Mouse (Mus musculus) CH12.LX (cell line): ENCODE data around the gene Enkd1. TPM values are rescaled to one million over a fixed set of nuclear protein-coding genes. Genes with fewer than 3 reads are reported as not detected.

Experiments used
- DNase-seq: peaks from one replicate; pipeline ENCODE4 v3.0.0-alpha.2; 2013; ENCODE audit errors: extremely low read depth
- H3K27ac ChIP-seq: 2 replicates; pipeline ENCODE4 v1.5.1; 2012; ENCODE audit warnings: low read depth, mild to moderate bottlenecking, control low read depth, moderate library complexity; ENCODE audit not compliant: insufficient read depth
- H3K27me3 ChIP-seq: replicated peaks from 2 replicates; pipeline ENCODE3; 2012; ENCODE audit warnings: inconsistent platforms
- H3K36me3 ChIP-seq, 2 experiments: replicated peaks in 1 of 2; 2 replicates each; pipeline versions ENCODE3 to v1.6.1; 2012; ENCODE audit warnings: inconsistent platforms in 1 of 2, low read length in 1 of 2, mild to moderate bottlenecking in 1 of 2, mixed read lengths in 1 of 2, moderate library complexity in 1 of 2; ENCODE audit not compliant: control insufficient read depth in 1 of 2, insufficient read depth in 1 of 2
- H3K4me1 ChIP-seq, 2 experiments: 2 replicates each; pipeline ENCODE4 v1.6.1; 2012; ENCODE audit warnings: inconsistent platforms in 1 of 2, moderate library complexity in 1 of 2; ENCODE audit not compliant: insufficient read depth in 2 of 2, control insufficient read depth in 1 of 2
- H3K4me2 ChIP-seq: 2 replicates; pipeline ENCODE4 v1.6.1; 2012; ENCODE audit warnings: low read depth, mild to moderate bottlenecking, control low read depth; ENCODE audit not compliant: poor library complexity, insufficient read depth, severe bottlenecking
- H3K4me3 ChIP-seq, 3 experiments: fragments of 150-350 bp in 1 of 3; sonication (generic) in 1 of 3; replicated peaks in 1 of 3; 2 replicates each; pipeline versions ENCODE3 to v1.5.1; 2011 to 2012; ENCODE audit warnings: low read depth in 2 of 3, low read length in 2 of 3, mild to moderate bottlenecking in 2 of 3, moderate library complexity in 2 of 3, control low read depth in 1 of 3, improper control_type of control experiment in 1 of 3, inconsistent platforms in 1 of 3, mixed read lengths in 1 of 3; ENCODE audit not compliant: poor library complexity in 1 of 3
- H3K79me2 ChIP-seq: replicated peaks from 2 replicates; pipeline ENCODE4 v1.6.1; 2012; ENCODE audit warnings: mild to moderate bottlenecking, moderate library complexity; ENCODE audit not compliant: control insufficient read depth, poor library complexity, insufficient read depth, severe bottlenecking; ENCODE audit errors: extremely low read depth
- H3K9ac ChIP-seq: 2 replicates; pipeline ENCODE4 v1.6.1; 2012; ENCODE audit warnings: low read depth, mild to moderate bottlenecking, control low read depth, moderate library complexity; ENCODE audit not compliant: insufficient read depth
- H3K9me3 ChIP-seq: replicated peaks from 2 replicates; pipeline ENCODE3; 2012; ENCODE audit warnings: low read length, inconsistent platforms, mixed read lengths
- BHLHE40 ChIP-seq: IDR thresholded peaks from 2 replicates; pipeline ENCODE4 v1.6.1; 2011; ENCODE audit warnings: mild to moderate bottlenecking, low read depth, low read length, improper control_type of control experiment
- CHD1 ChIP-seq: IDR thresholded peaks from 2 replicates; pipeline ENCODE4 v1.6.1; 2012; ENCODE audit warnings: low read depth, low read length, improper control_type of control experiment, inconsistent platforms
- CHD2 ChIP-seq: IDR thresholded peaks from 2 replicates; pipeline ENCODE4 v1.6.1; 2011; ENCODE audit warnings: low read length, improper control_type of control experiment
- E2F4 ChIP-seq: IDR thresholded peaks from 2 replicates; pipeline ENCODE4 v1.6.1; 2011; ENCODE audit warnings: low read depth, low read length, improper control_type of control experiment; ENCODE audit not compliant: insufficient replicate concordance
- ELF1 ChIP-seq: IDR thresholded peaks from 2 replicates; pipeline ENCODE4 v1.6.1; 2014; ENCODE audit warnings: low read depth, mild to moderate bottlenecking, inconsistent platforms, low read length, improper control_type of control experiment
- GABPA ChIP-seq: IDR thresholded peaks from 2 replicates; pipeline ENCODE4 v1.6.1; 2012; ENCODE audit warnings: low read depth, low read length, improper control_type of control experiment, inconsistent platforms; ENCODE audit not compliant: insufficient replicate concordance
- HCFC1 ChIP-seq: IDR thresholded peaks from 2 replicates; pipeline ENCODE4 v1.6.1; 2012; ENCODE audit warnings: low read depth, mild to moderate bottlenecking, inconsistent platforms, low read length, improper control_type of control experiment
- IRF4 ChIP-seq: IDR thresholded peaks from 2 replicates; pipeline ENCODE4 v1.6.1; 2014; ENCODE audit warnings: low read depth, mild to moderate bottlenecking, inconsistent platforms, low read length, improper control_type of control experiment
- JUN ChIP-seq: IDR thresholded peaks from 2 replicates; pipeline ENCODE4 v1.6.1; 2011; ENCODE audit warnings: low read depth, mild to moderate bottlenecking, low read length, improper control_type of control experiment, moderate library complexity; ENCODE audit not compliant: insufficient read depth
- JUND ChIP-seq: conservative IDR thresholded peaks from 2 replicates; pipeline ENCODE4 v1.6.1; 2011; ENCODE audit warnings: low read depth, low read length, improper control_type of control experiment
- KAT2A ChIP-seq: IDR thresholded peaks from 2 replicates; pipeline ENCODE4 v1.6.1; 2012; ENCODE audit warnings: low read length, improper control_type of control experiment, inconsistent platforms; ENCODE audit not compliant: insufficient replicate concordance
- MAX ChIP-seq: IDR thresholded peaks from 2 replicates; pipeline ENCODE4 v1.6.1; 2011; ENCODE audit warnings: low read length, improper control_type of control experiment
- MAZ ChIP-seq: IDR thresholded peaks from 2 replicates; pipeline ENCODE4 v1.6.1; 2012; ENCODE audit warnings: low read depth, mild to moderate bottlenecking, inconsistent platforms, low read length, improper control_type of control experiment, moderate library complexity
- MEF2A ChIP-seq: IDR thresholded peaks from 2 replicates; pipeline ENCODE4 v1.6.1; 2014; ENCODE audit warnings: low read depth, mild to moderate bottlenecking, inconsistent platforms, low read length, improper control_type of control experiment, borderline replicate concordance
- MXI1 ChIP-seq: IDR thresholded peaks from 2 replicates; pipeline ENCODE4 v1.6.1; 2011; ENCODE audit warnings: mild to moderate bottlenecking, low read depth, low read length, improper control_type of control experiment
- MYC ChIP-seq: IDR thresholded peaks from 2 replicates; pipeline ENCODE4 v1.6.1; 2011; ENCODE audit warnings: low read depth, mild to moderate bottlenecking, improper control_type of control experiment, low read length
- NELFE ChIP-seq: IDR thresholded peaks from 2 replicates; pipeline ENCODE4 v1.6.1; 2011; ENCODE audit warnings: low read depth, low read length, improper control_type of control experiment
- NRF1 ChIP-seq: IDR thresholded peaks from 2 replicates; pipeline ENCODE4 v1.6.1; 2014; ENCODE audit warnings: low read depth, mild to moderate bottlenecking, inconsistent platforms, low read length, improper control_type of control experiment, moderate library complexity
- PAX5 ChIP-seq: IDR thresholded peaks from 2 replicates; pipeline ENCODE4 v1.6.1; 2012; ENCODE audit warnings: low read length, inconsistent platforms, mixed read lengths
- POLR2A ChIP-seq: IDR thresholded peaks from 2 replicates; pipeline ENCODE4 v1.6.1; 2011; ENCODE audit warnings: low read depth, mild to moderate bottlenecking, improper control_type of control experiment, low read length
- POLR2AphosphoS2 ChIP-seq: IDR thresholded peaks from 2 replicates; pipeline ENCODE4 v1.6.1; 2011; ENCODE audit warnings: low read depth, low read length, improper control_type of control experiment
- RAD21 ChIP-seq: IDR thresholded peaks from 2 replicates; pipeline ENCODE4 v1.6.1; 2011; ENCODE audit warnings: low read depth, mild to moderate bottlenecking, low read length, improper control_type of control experiment, moderate library complexity
- SIN3A ChIP-seq: IDR thresholded peaks from 2 replicates; pipeline ENCODE4 v1.6.1; 2012; ENCODE audit warnings: low read length, improper control_type of control experiment, inconsistent platforms
- SMC3 ChIP-seq: IDR thresholded peaks from 2 replicates; pipeline ENCODE4 v1.6.1; 2011; ENCODE audit warnings: low read depth, low read length, improper control_type of control experiment
- TBP ChIP-seq: conservative IDR thresholded peaks from 2 replicates; pipeline ENCODE4 v1.6.1; 2011; ENCODE audit warnings: low read depth, low read length, improper control_type of control experiment
- TCF12 ChIP-seq: IDR thresholded peaks from 2 replicates; pipeline ENCODE4 v1.6.1; 2014; ENCODE audit warnings: low read depth, mild to moderate bottlenecking, inconsistent platforms, low read length, improper control_type of control experiment
- USF1 ChIP-seq: IDR thresholded peaks from 2 replicates; pipeline ENCODE4 v1.6.1; 2014; ENCODE audit warnings: low read depth, mild to moderate bottlenecking, inconsistent platforms, low read length, improper control_type of control experiment
- ZC3H11A ChIP-seq: IDR thresholded peaks from 2 replicates; pipeline ENCODE4 v1.6.1; 2012; ENCODE audit warnings: low read depth, mild to moderate bottlenecking, inconsistent platforms, low read length, improper control_type of control experiment
- ZMIZ1 ChIP-seq: IDR thresholded peaks from 2 replicates; pipeline ENCODE4 v1.6.1; 2012; ENCODE audit warnings: low read depth, mild to moderate bottlenecking, inconsistent platforms, low read length, improper control_type of control experiment
- dilution Hi-C: fragments of 300-500 bp; cut with MboI; formaldehyde crosslinking; loops from 2 replicates; pipeline ENCODE4 v1.14.3; 2020; ENCODE audit warnings: low sequenced_read_pairs; ENCODE audit not compliant: extremely low pct_unique_long_range_greater_than_20kb, extremely low pct_ligation_motif_present
- in situ Hi-C: fragments of 300-500 bp; cut with MboI; formaldehyde crosslinking; loops from 3 replicates; pipeline ENCODE4 v1.14.3; 2019; ENCODE audit warnings: low sequenced_read_pairs, low pct_ligation_motif_present, low pct_unique_long_range_greater_than_20kb, mixed read lengths
- polyA plus RNA-seq: library from polyadenylated mRNA; unstranded; fragments of >175 nt; gene quantifications from 2 replicates; pipeline ENCODE4 v1.2.1, GENCODE M21; 2012; ENCODE audit warnings: low read depth; ENCODE audit not compliant: insufficient read length
- total RNA-seq, 2 experiments: library from RNA; depleted of rRNA; stranded (reverse); fragments of 300-350 nt in 1 of 2; fragments of >200 nt in 1 of 2; gene quantifications; 2 replicates each; pipeline ENCODE4 v1.2.3; 2012 to 2014

Gene Enkd1
- total RNA-seq (2012; rRNA removed) (25.2 and 27.4 TPM in 2 replicates), total RNA-seq (2014; rRNA removed) (15.6 and 17.7 TPM in 2 replicates), polyA plus RNA-seq (30.8 and 35.9 TPM in 2 replicates)

DNA sequence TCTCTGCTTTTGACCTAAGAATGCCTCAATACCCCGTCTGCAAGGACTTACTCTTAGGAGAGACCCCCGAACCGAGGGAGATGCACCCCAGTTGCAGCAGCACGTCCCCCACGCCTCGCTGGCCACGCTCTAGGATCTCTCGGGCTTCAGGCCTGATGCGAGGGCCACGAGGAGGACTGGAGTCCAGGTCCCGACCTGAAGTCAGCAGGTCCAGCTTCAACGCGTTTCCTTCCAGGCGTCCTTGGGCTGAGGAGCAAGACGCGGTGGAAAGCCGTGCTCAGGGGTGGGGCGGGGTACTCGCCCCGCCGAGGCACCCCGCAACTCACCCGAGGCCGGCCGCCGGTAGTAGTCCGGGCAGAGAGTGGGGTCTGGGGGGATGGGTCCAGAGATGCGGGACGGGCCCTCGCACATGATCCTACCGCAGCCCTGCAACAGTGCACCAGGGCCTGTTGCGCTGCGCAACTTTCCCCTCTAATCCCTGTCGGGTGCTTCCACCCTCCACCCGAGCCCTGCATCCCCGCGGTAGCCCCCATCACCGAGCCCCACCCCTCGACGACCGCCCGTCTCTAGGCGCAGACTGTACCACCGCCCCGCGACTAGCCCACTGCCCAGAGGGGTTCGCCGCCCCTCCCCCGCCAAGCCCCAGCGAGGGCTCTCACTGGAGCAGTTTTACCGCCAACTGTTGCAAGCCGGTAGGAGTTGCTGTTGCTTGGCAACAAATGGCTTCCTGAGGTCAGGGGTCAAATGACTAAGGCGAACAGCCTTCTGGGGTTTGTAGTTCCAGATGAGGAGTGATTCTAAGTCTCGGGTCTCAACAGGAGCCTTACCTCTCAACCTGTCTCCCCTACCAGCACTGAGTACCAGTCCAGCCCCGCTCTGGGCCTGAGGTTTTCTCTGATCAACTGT lies at the start of gene Enkd1, which contains the start of gene 4933405L10Rik:
Enkd1 (minus strand) TSS at position 713 of the 906 bp plus-strand sequence.
4933405L10Rik (plus strand) TSS at position 158 of the 906 bp plus-strand sequence.
- Histone ChIP-seq H3K4me3 (peak within 1 kb of the TSS; percentile 67 to 84 (median 81)), H3K4me1 (peaks cover 6 to 24% of the 10 kb centered on the region in 2 experiments), H3K27ac (no peak within 1 kb of the TSS), H3K9ac (peak within 1 kb of the TSS; percentile 74), H3K36me3 (peaks cover 18 to 26% of the 10 kb centered on the region in 2 experiments), H3K9me3 (no peaks in the 10 kb centered on the region), H3K27me3 (no peaks in the 10 kb centered on the region), H3K79me2 (no peaks in the 10 kb centered on the region; the same call in 1 of the 2 replicates), H3K4me2 (peak within 1 kb of the TSS; percentile 66)
- DNase-seq, result peak; percentile 94
- TF ChIP-seq NELFE (peak; percentile 53; the same call in 1 of the 2 replicates), PAX5 (no peak), KAT2A (peak; percentile 99), MAX (peak; percentile 45), CHD1 (no peak), USF1 (peak; percentile 32; the same call in 1 of the 2 replicates), POLR2A (peak; percentile 43; the same call in 1 of the 2 replicates), JUND (no peak), ZC3H11A (no peak), HCFC1 (peak; percentile 99), RAD21 (no peak), SMC3 (no peak), NRF1 (peak; percentile 25), MEF2A (peak; percentile 39), MAZ (peak; percentile 64; the same call in 1 of the 2 replicates), E2F4 (peak; percentile 97; the same call in 1 of the 2 replicates), MXI1 (peak; percentile 95), TBP (no peak), BHLHE40 (peak; percentile 39), MYC (no peak), ELF1 (peak; percentile 78), CHD2 (peak; percentile 98), ZMIZ1 (peak; percentile 41; the same call in 1 of the 2 replicates), TCF12 (peak; percentile 57; the same call in 1 of the 2 replicates), GABPA (peak; percentile 78; the same call in 1 of the 2 replicates), POLR2AphosphoS2 (no peak), SIN3A (peak; percentile 99), JUN (no peak), IRF4 (peak; percentile 43; the same call in 1 of the 2 replicates)
- dilution Hi-C loops, result no loop called here
- in situ Hi-C loops, result loop anchor here (25.0 kb wide), 1 partner anchor 330 kb away; no protein-coding TSS in a partner anchor
